Mouse (Mus musculus) T-helper 1 cell (primary cell): Measurements from ENCODE around the gene a.
"Not testable (repeated sequence)": the region's sequence is repeated elsewhere in the genome, so short reads cannot be mapped to it uniquely, and the experiment has no call there.

Experiments
- in situ Hi-C: fragments of 300-600 bp; cut with MboI, MseI; formaldehyde crosslinking; loops from one replicate; pipeline ENCODE4 v1.15.1; 2025; ENCODE audit warnings: high pct_unique_total_duplicates

Gene a

GRCm38 (mm10) chr2:154972981-154973380, 181.8 kb downstream of the a start:
- in situ Hi-C loops = loop anchor here (10.0 kb wide), 1 partner anchor 742 kb away; no protein-coding TSS in a partner anchor

DNA sequence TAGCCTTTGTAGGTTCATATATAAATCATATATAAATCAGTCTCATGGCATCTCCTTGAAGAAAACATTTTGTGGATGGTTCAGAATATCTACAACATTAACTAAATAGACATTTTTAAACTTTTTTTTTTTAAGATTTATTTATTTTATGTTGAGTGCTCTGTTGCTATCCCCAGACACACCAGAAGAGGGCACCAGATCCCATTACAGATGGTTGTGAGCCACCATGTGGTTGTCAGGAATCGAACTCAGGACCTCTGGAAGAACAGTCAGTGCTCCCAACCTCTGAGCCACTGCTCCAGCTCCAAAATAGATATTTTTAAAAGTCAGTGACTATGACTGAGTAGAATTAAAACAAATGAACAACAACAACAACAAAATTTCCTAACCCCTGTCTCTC, 195.4 kb downstream of the a start:
- in situ Hi-C loops = loop anchor here (5.0 kb wide), 1 partner anchor 49 kb away; no protein-coding TSS in a partner anchor

DNA sequence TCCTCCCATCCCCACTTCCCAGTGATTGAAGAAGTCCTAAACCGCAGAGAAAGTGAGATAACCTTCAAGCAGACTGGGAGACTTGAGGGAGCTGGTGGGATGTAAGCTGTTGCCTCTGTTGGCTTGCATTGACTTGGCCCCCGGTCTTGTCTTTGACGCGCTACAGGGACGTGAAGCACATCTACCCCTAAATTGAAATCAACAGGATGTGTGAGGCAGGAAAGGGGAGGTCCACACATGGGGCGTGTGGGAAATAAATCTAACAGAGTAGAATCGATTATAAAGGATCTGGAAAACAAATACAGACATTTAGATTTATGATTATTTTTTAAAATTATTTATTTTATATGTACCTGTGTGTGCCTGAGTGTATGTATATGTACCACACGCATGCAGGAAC, 200.2 kb downstream of the a start:
- in situ Hi-C loops = no loop called here

- in situ Hi-C loops = no loop called here
Measured at GRCm38 (mm10) chr2:154992083-154992482, 200.9 kb downstream of the a start.

DNA sequence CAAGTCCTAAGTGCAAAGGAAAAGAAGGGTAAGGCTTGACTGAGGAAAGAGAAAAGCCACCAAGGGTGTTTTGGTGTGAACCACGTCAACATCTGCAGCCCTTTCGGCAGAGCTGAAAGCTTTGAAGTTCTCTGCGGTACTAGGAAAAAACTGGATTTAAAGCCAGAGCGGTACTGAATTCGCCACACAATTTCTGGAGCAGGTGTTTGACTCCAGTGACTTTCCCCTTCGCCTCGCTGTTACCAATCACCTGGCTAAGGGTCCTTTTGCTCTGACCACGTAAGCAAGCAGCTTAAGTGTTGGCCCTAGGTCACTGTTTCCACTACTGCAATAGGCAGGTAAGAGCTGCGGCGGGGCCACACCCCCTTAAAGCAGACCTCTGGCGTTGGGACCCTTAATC, 214.3 kb downstream of the a start:
- in situ Hi-C loops = no loop called here

DNA sequence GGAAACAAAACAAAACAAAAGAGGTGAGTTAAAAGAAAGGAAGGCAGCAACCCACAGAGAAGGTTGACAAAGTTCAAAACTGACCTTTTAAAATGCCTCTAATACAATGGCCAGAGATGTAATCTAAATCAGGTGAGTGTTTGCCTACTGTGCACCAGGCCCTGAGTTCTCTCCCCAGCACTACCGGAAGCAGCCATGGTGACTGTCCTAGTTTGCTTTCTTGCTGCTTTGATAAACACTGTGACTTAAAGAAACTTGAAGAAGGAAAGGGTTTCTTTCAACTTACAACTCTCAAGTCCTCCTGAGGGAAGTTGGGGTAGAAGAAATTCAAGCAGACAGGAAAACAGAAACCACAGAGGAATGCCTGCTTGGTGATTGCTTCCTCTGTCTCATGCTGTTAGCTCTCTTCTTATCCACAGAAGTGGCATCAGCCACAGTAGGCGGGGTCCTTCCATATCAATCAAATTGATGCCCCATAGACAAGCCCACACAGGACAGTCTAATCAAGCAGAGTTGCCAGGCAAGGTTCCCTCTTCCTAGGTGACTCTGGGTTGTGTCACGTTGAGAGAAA, 220.0 kb downstream of the a start:
- in situ Hi-C loops = no loop called here

DNA sequence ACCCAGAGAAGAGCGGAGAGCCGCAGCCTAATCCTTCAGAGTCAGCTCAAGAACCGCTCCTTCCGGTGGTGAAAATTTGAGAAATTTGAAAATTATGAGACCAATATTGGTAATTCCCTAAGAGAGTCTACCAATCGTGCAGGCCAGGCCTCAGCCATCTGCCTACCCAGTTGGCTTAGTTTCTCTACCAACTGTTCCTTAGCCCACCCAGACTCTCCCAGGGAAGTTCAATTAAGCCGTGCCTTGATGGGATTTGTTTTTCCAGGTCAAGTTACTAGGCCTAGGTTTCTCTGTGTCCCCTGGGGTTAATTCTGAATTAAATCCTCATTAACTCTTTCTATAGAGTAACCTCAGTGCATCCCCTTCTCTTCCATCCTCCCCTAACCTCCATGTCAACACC, 221.8 kb downstream of the a start:
- in situ Hi-C loops = no loop called here

GRCm38 (mm10) chr2:155016751-155017150, 225.5 kb downstream of the a start:
- in situ Hi-C loops = not testable (repeated sequence)

DNA sequence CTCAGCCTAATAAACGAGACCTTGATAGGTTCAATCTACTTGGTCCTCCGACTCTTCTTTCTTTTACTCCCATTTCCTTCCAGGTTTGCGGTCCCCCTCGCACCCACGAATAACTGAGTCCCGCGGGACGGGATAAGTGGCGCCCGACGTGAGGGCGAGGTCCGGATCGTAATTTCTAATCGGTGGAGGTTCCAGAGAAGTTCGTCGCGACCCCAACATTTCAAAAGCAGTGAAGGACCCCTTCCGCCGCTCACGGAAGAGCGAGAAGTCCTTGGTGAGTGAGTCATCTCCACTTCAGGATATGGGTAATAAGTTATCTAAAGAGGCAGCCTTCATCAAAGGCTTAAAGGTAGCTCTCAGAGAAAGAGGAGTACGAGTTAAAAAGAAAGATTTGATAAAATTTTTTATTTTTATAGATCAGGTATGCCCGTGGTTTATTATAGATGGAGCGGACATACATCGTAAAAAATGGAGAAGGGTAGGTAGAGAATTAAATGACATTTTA, 227.1 kb downstream of the a start, which contains the start of gene Gm14226:
Gene Gm14226 (plus strand): TSS at position 16 of the 505 bp plus-strand sequence.
- in situ Hi-C loops = not testable (repeated sequence)

DNA sequence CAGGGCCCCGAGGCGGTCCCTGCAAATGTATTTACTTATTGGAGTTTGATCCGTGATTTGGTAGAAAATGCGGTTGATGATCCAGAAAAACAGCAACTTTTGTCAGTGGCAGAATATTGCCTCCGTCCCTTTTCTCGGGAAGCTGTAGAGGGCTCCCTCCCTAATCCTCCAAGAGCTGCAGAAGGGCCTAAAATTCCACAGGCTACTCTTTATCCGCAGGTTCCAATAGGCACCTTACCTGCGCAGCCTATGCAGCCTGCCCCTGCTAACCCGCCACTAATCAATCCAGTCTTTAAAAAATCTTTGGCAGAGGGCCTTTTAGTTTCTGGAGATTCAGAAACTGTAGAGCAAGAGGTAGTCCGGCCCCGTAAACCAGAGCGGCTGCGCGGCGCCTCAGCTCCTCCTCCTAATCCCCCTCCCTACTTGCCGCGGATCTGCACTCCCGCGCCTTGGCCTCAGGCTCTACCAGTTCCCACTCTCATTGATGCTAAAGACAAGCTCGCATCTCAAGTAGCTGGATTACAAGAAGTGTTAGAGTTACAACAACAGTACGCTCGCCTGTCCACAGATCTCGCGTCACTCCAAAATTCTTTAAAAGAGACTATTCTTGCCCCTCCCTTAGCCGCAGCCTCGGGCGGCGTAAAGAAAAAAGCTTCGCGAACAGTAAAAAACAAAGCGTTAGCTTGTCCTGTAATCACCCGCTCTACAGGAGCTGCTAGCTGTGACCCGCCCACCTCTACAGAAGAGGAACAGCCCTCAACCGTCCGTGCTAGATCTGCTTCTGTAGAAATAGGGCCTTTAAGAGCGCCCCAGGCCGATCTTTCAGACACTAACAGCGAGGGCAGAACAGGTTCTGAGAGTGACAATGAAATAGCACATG, 227.8 kb downstream of the a start:
- in situ Hi-C loops = no loop called here

- in situ Hi-C loops = no loop called here
Measured at GRCm38 (mm10) chr2:155019673-155020072, 228.5 kb downstream of the a start.

- in situ Hi-C loops = not testable (repeated sequence)
Measured at GRCm38 (mm10) chr2:155020247-155020826, 229.1 kb downstream of the a start.

GRCm38 (mm10) chr2:155030831-155031230, 239.6 kb downstream of the a start:
- in situ Hi-C loops = no loop called here

DNA sequence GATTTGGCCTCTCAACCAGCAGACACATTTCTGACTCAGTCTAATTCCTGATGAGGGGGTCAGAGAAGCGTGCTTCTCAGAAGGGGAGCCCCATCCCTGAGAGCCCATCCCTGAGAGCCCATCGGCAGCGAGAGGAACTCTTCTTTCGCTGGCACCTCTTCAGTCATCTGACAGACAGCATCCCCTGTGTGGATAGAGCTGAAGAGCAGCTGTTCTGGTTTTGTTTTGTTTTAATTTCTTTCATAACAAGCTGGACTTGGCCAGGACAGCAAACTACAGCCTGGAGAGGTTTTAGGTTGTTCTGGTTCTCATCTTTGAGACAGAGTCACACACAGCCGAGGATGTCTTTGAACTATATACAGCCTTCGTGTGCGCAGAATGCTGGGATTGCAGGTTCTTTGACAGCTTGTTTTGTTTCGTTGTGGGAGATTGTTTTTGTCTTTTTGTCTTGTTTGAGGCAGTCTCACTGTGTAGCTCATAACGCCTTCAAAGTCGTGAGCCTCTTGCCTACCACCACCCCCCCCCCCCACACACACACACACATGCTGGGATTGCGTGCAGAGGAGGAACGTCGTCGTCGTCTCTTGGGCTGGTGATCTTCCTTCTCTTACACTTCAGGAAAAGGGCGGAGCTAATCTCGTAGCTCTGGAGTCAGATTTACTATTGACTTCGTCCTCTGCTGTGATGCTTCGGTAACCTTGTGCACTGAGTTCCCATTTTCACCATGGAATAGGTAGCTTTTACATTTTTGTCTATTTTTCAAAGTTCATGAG, 241.9 kb downstream of the a start:
- in situ Hi-C loops = no loop called here

DNA sequence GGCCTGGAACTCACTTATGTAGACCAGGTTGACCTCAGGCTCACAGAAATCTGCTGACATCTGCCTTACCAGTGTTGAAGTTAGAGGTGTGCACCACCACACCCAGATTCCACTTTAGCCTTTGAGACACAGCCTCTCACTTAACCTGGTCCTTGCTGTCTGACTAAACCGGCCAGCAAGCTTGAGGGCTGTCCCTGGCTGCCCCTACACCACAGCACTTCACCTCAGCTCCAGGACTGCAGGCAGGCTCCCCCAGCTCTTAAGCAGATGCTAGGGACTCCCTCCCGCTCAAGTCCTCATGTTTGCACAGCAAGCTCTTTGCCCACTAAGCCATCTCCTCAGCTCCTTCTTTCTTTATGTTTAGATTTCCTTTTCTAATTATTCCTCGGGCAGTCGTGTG, 248.8 kb downstream of the a start:
- in situ Hi-C loops = no loop called here

GRCm38 (mm10) chr2:155044542-155044941, 253.3 kb downstream of the a start:
- in situ Hi-C loops = no loop called here

GRCm38 (mm10) chr2:155045075-155045474, 253.9 kb downstream of the a start:
- in situ Hi-C loops = no loop called here

DNA sequence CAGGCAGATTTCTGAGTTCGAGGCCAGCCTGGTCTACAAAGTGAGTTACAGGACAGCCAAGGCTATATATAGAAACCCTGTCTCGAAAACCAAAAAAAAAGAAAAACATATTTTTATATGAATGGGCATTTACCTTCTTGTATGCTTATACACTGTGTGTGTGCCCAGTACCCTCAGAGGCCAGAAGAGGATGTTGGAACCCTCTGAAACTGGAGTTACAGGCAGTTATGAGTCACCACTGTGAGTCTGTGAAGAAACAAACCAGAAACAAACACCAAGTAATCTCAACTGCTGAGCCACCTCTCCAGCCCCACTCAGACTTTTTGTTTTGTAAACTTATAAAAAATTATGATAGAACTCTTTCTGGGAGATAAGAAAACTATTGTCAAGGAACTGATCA, 255.6 kb downstream of the a start:
- in situ Hi-C loops = no loop called here

GRCm38 (mm10) chr2:155047452-155048178, 256.4 kb downstream of the a start:
- in situ Hi-C loops = no loop called here

- in situ Hi-C loops = no loop called here
Measured at GRCm38 (mm10) chr2:155050108-155050503, 258.9 kb downstream of the a start.
